Mouse (Mus musculus) limb, embryonic 13.5 days (tissue): ENCODE measurements around the gene Tspo. TPM values are rescaled to one million over a fixed set of nuclear protein-coding genes. Genes with fewer than 3 reads are reported as not detected.
A peak's percentile ranks its signal among the peaks of the same experiment; 100 is the strongest.

ENCODE experiments used
- ATAC-seq: fragments of 200-750 bp; cut with Nextera tagmentation; 2 replicates; pipeline ENCODE4 v1.8.0; 2017; ENCODE audit warnings: low read depth, moderate number of reproducible peaks, moderate TSS enrichment; ENCODE audit not compliant: low FRiP score
- H3K27ac ChIP-seq: fragments of 300-500 bp; sonication (generic); 2 replicates; pipeline ENCODE4 v1.5.1; 2015; ENCODE audit warnings: inconsistent platforms, mild to moderate bottlenecking, moderate library complexity
- H3K27me3 ChIP-seq: fragments of 300-500 bp; sonication (generic); 2 replicates; pipeline ENCODE4 v1.6.1; 2015; ENCODE audit warnings: mild to moderate bottlenecking, inconsistent platforms
- H3K36me3 ChIP-seq: fragments of 300-500 bp; sonication (generic); 2 replicates; pipeline ENCODE4 v1.6.1; 2015; ENCODE audit warnings: inconsistent platforms, mild to moderate bottlenecking, moderate library complexity
- H3K4me1 ChIP-seq: fragments of 300-500 bp; sonication (generic); 2 replicates; pipeline ENCODE4 v1.6.1; 2015; ENCODE audit warnings: inconsistent platforms
- H3K4me2 ChIP-seq: fragments of 300-500 bp; sonication (generic); replicated peaks from 2 replicates; pipeline ENCODE4 v1.6.1; 2015; ENCODE audit warnings: inconsistent platforms, mild to moderate bottlenecking, moderate library complexity
- H3K4me3 ChIP-seq: fragments of 300-500 bp; sonication (generic); 2 replicates; pipeline ENCODE4 v1.5.1; 2015; ENCODE audit warnings: moderate library complexity, mild to moderate bottlenecking, inconsistent platforms
- H3K9ac ChIP-seq: fragments of 300-500 bp; sonication (generic); 2 replicates; pipeline ENCODE4 v1.6.1; 2015; ENCODE audit warnings: mild to moderate bottlenecking, inconsistent platforms
- H3K9me3 ChIP-seq: fragments of 300-500 bp; sonication (generic); 2 replicates; pipeline ENCODE4 v1.6.1; 2016; ENCODE audit warnings: inconsistent platforms
- WGBS: fragments of 180-500 bp; shearing (Covaris S2); methylation state at CpG from one replicate; pipeline ENCODE4 v1.1.7; 2015; 5-methylcytosine and 5-hydroxymethylcytosine counted together
- polyA plus RNA-seq: library from polyadenylated mRNA; unstranded; fragments of >200 nt; fragmentation: Nextera tagmentation; extraction: Ambion mirVana; gene quantifications from 2 replicates; pipeline ENCODE4 v1.2.1, GENCODE M21; 2015

The Tspo gene
- polyA plus RNA-seq, 1 experiment from 2014 or later, result 41.9 TPM

DNA sequence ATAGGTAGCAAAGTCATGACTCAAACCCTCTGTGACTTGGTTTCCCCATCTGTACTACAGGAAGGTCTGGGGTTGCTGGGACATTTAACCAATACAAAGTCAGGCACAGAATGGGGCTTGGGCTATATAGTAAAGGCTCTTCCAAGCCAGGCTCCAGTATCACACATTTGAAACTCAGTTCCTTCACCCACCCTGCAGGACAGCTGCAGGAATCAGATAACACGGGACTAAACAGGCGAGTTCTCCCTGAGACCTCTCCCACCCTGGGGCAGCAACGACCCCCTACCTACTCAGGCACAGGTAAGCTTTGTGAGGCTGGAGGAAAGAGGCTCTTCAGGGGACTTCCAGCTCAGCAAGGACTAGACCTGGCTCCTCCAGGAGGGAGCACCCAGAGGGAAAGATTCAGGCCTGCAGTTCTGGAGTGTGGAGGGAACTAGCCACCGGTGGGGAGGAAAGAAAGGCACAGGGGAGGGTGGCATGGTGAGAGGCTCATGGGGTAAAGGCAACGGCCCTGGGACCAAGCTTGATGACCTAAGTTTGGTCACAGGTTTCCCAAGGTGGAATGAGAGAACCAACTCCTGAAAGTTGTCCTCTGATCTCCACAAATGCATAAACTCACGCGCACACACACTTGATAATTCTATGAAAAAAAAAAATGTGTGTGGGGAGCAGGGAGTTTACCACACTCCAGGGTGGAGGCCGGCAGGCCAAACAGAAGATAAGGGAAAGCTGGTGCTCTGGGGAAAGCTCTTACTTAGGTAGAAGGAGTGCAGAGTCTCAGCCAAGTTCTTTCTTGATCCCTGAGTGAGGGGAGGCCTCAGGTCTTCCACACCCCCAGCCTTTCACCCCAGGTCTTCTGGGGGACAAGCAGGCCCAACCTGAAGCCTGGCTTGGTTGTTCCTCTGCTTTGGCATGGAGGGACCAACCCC, 29.1 kb downstream of the Tspo start:
- 67% methylated on average over 8 of the region's 8 CpGs for WGBS
- Histone ChIP-seq H3K36me3 (peaks cover 28% of the 10 kb centered on the region), H3K9ac (0 out of 2 replicates have a peak overlapping the region, but pooled peaks have one; percentile 87), H3K4me3 (no peak overlapping the region), H3K4me2 (peak overlapping the region; percentile 91), H3K4me1 (peaks cover 21% of the 10 kb centered on the region), H3K27ac (no peak overlapping the region), H3K27me3 (no peaks in the 10 kb centered on the region), H3K9me3 (no peaks in the 10 kb centered on the region)
- ATAC-seq, result no peak

DNA sequence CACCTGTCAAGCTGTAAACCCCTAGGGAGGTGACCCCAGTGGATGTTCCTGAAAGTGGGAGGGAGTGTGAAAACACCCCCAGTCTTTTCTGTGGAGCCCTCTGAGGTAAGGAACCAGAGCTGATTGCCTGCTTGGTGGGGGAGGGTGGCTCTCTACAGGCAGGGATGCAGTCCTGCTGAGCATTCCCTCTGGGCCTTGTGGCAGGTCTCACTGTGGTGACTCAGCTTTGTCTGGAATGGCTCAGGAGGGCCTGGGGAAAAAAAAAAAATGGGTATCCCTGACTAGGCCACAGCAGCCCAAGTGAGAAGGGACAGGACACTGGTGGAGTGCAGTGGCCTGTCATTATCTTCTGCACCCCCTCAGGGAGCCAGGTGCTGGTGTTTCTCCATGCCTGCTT, 29.8 kb downstream of the Tspo start:
- H3K27ac ChIP-seq, result no peak overlapping the region
- H3K4me2 ChIP-seq, result peak overlapping the region; percentile 91
- peaks cover 22% of the 10 kb centered on the region for H3K36me3 ChIP-seq
- H3K4me3 ChIP-seq, result peak overlapping the region; percentile 82
- peaks cover 21% of the 10 kb centered on the region for H3K4me1 ChIP-seq
- peak overlapping the region; percentile 87 for H3K9ac ChIP-seq
- no peak for ATAC-seq
- no peaks in the 10 kb centered on the region for H3K27me3 ChIP-seq
- no peaks in the 10 kb centered on the region for H3K9me3 ChIP-seq

DNA sequence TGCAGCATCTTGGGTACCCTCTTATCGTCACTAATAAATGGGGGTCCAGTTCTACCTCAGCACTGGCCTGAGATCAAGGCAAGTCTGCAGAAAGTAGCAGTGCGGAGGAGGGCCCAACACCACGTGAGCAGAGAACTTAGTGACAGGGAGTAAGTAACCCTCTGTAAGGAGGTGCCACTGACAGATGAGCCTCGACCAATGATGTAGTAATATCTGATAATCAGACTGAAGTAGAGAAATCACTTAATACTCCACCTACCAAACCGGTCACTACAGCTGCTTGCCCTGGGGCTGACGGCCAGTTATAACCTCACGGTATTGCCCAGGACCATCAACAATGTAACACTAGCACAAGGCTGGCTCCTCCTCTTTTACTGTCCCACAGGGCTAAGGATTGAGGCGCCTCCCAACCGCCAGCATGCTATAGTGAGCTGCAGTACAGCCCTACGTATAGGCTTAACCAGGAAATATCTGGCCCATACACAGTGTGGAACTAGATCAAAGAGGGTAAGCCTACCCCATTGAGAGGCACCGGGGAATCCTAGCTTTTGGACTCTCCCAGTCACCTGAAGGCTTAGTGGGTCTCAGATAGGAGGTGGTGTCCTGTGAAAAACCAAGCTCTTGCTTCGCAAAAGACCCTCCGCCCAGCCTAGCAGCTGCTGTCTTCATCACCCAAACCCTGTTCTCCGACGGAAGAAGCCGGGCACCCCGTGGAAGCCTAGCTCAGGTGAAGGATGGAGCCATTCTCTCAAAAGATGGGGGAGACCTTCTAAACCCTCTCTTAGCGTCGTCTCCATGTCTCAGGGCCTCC, 30.5 kb downstream of the Tspo start:
- WGBS, result 7% methylated on average over 19 of the region's 19 CpGs
- Histone ChIP-seq H3K27ac (no peak overlapping the region; the same call in 1 of the 2 replicates), H3K4me2 (peak overlapping the region; percentile 91), H3K4me1 (peaks cover 21% of the 10 kb centered on the region), H3K9ac (peak overlapping the region; percentile 87), H3K4me3 (peak overlapping the region; percentile 82), H3K36me3 (peaks cover 15% of the 10 kb centered on the region), H3K9me3 (no peaks in the 10 kb centered on the region), H3K27me3 (no peaks in the 10 kb centered on the region)
- ATAC-seq, result peak; percentile 30; the same call in 1 of the 2 replicates

DNA sequence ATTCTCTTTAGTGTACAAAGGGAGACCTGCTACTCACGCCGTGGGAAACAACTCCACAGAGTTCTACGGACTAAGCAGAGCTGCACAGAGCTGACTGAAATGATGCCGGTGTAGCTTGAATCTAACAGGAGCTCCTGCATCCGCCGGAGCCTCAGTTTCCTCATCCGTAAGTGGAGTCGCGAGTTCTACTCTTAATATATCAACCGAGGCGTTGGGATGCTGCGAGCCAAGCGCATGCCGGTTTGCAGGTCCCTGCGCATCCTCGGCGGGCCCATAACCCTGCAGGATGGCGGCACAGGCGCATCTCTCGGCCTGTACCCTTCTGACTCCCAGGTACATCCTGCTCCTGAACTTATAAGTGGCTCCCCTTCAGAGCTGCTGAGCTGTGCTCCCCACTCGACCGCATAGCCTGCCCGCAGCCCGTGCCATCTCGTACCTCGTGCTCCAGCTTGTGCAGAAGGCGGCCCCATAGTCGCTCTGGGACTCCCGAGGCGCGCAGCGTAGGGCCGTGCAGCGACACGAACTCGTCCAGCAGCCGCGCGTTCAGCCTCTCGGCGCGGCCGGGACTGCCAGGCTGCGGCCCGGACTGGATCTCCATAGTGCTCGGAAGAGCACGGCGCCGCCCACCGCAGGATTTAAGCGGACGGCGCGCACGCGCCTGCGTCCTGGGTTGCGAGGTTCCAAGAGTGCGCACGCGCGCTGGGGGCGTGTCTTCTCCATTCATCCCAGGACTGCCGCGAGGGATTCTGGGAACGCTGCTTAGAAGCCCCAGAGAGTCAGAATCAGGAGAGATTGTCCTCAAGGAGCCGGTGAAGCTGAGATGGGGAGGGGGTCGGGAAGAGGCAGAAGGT, 31.3 kb downstream of the Tspo start, which contains the start of gene Ttll12:
TSS of gene Ttll12 (minus strand) at position 645 of the 851 bp plus-strand sequence.
- peak; percentile 94 for ATAC-seq
- no peaks in the 10 kb centered on the region for H3K9me3 ChIP-seq
- H3K9ac ChIP-seq, result peak within 1 kb of the TSS; percentile 87
- no peaks in the 10 kb centered on the region for H3K27me3 ChIP-seq
- H3K27ac ChIP-seq, result peak within 1 kb of the TSS; percentile 55; the same call in 1 of the 2 replicates
- WGBS, result under 1% methylated on average over 68 of the region's 68 CpGs
- H3K4me2 ChIP-seq, result peak within 1 kb of the TSS; percentile 91
- peaks cover 21% of the 10 kb centered on the region for H3K4me1 ChIP-seq
- H3K36me3 ChIP-seq, result peaks cover 11% of the 10 kb centered on the region
- H3K4me3 ChIP-seq, result peak within 1 kb of the TSS; percentile 82

DNA sequence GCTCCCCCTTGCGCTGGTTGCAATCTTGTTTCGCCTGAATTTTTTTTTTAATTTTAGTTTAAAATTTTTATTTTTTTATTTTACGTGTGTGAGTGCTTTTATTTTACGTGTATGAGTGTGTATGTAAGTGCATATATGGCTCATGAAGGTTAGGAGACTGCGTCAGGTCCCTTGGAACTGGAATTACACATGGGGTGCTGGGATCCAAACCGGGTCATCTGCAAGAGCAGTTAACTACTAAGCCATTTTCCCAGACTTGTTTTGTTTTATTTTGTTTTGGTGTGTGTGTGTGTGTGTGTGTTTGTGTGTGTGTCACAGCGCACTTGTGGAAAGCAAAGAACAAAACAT, 31.9 kb downstream of the Tspo start:
- Histone ChIP-seq H3K4me1 (peaks cover 21% of the 10 kb centered on the region), H3K27me3 (no peaks in the 10 kb centered on the region), H3K9me3 (no peaks in the 10 kb centered on the region), H3K4me2 (peak overlapping the region; percentile 91), H3K36me3 (peaks cover 7% of the 10 kb centered on the region), H3K4me3 (peak overlapping the region; percentile 82), H3K27ac (0 out of 2 replicates have a peak overlapping the region, but pooled peaks have one; percentile 16), H3K9ac (peak overlapping the region; percentile 87)
- 38% methylated on average over 7 of the region's 7 CpGs for WGBS
- ATAC-seq, result no peak

DNA sequence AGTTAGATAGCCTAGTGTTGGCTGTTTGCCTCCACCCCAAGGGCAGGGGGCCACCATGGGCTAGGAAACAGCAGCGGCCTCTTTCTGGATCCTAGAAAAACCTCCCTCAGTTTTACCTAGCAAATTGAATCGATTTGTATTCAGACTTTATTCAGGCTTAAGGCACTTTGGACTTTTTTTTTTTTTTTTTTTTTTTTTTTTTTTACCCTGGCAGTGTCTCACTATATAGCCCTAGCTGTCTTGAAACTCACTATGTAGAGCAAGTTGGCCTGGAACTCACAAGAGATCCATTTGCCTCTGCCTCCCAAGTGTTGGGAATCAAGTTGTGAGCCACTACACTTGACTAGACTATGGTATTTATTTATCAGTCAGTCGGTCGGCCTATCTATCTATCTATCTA, 33.4 kb downstream of the Tspo start:
- 87% methylated on average over 4 of the region's 4 CpGs for WGBS
- H3K4me2 ChIP-seq, result no peak overlapping the region
- no peak overlapping the region for H3K9ac ChIP-seq
- no peaks in the 10 kb centered on the region for H3K9me3 ChIP-seq
- no peak overlapping the region for H3K27ac ChIP-seq
- H3K36me3 ChIP-seq, result no peaks in the 10 kb centered on the region
- H3K27me3 ChIP-seq, result no peaks in the 10 kb centered on the region
- H3K4me3 ChIP-seq, result no peak overlapping the region
- H3K4me1 ChIP-seq, result peaks cover 21% of the 10 kb centered on the region
- ATAC-seq, result no peak

DNA sequence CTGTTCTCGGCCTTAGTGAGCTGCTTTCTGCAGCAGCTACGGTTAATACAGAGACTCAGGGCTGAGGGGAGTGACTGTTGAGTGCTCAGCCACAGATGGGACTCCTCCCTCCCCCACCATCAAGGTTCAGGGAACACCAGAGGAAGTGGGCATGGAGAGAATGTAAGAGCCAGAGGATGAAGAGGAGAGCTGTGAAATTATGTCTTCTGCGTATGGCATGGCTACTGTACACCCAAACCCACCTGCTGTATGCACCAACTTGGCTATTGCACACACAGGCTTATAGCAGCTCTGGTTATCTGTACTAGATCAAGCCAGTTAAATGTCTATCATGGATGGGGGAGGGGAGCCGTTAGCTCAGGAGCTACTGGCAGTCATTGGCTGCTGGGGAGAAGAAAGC, 37.8 kb downstream of the Tspo start:
- H3K27ac ChIP-seq, result no peak overlapping the region
- no peak overlapping the region for H3K4me3 ChIP-seq
- no peaks in the 10 kb centered on the region for H3K27me3 ChIP-seq
- no peaks in the 10 kb centered on the region for H3K9me3 ChIP-seq
- no peak overlapping the region for H3K9ac ChIP-seq
- H3K36me3 ChIP-seq, result no peaks in the 10 kb centered on the region
- no peak for ATAC-seq
- WGBS, result 63% methylated on average over 4 of the region's 4 CpGs
- no peaks in the 10 kb centered on the region; the same call in 1 of the 2 replicates for H3K4me1 ChIP-seq
- H3K4me2 ChIP-seq, result no peak overlapping the region

DNA sequence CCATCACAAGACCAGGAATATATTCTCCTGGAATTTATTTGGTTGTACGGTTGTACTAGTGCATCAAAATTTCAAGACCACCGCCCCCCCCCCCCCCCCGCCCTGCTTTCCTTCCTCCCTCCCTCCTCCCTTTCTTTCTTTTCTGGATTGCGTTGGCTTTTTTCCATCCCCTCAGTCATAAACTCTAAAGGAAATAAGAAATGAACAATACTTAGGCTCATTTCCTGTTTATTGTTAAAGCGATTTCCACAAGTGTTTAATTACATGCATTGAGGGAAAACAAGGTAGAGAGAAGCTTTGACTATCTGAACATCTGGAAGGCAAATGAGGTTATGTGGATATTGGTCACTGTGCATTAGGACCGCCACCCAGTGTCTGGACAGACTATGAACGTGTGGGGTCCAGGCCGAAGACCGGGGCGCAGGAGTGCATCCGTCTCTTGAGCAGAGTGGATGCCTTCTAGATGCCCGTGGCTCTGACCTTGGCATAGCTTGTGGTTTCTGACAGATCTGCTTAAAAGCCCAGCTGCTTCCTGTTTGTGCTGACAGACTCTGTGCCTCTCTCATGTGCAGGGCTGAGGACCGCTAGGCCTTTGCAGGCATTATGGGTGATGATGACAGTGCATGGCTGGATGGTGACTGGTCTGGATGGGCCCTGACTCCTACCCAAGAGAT, 39.1 kb downstream of the Tspo start:
- 0 out of 2 replicates have a peak overlapping the region, but pooled peaks have one; percentile 3 for H3K27ac ChIP-seq
- no peak for ATAC-seq
- H3K4me3 ChIP-seq, result no peak overlapping the region
- H3K27me3 ChIP-seq, result no peaks in the 10 kb centered on the region
- H3K4me2 ChIP-seq, result no peak overlapping the region
- H3K9ac ChIP-seq, result no peak overlapping the region
- H3K36me3 ChIP-seq, result no peaks in the 10 kb centered on the region
- WGBS, result 66% methylated on average over 13 of the region's 13 CpGs
- no peaks in the 10 kb centered on the region; the same call in 1 of the 2 replicates for H3K4me1 ChIP-seq
- no peaks in the 10 kb centered on the region for H3K9me3 ChIP-seq

DNA sequence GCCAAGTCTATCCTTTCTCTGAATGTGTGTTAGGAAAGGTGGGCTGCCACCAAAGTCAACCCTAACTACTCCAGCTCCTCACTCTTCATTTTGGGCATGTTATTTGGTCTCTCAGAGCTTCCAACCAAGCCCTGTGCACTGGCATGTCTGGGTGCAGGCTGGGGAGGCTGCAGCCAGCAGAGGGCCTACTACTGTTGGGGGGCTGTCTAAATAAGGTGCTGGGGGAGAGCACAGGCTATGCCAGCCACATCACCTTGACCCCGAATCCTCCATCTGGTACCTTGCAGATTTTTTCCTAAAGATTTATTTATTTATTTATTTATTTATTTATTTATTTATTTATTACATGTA, 39.6 kb downstream of the Tspo start:
- no peak for ATAC-seq
- WGBS, result 96% methylated on average over 1 of the region's 1 CpGs
- Histone ChIP-seq H3K9me3 (no peaks in the 10 kb centered on the region), H3K4me2 (no peak overlapping the region), H3K4me3 (no peak overlapping the region), H3K36me3 (no peaks in the 10 kb centered on the region), H3K9ac (no peak overlapping the region), H3K27me3 (no peaks in the 10 kb centered on the region), H3K27ac (no peak overlapping the region), H3K4me1 (no peaks in the 10 kb centered on the region; the same call in 1 of the 2 replicates)

DNA sequence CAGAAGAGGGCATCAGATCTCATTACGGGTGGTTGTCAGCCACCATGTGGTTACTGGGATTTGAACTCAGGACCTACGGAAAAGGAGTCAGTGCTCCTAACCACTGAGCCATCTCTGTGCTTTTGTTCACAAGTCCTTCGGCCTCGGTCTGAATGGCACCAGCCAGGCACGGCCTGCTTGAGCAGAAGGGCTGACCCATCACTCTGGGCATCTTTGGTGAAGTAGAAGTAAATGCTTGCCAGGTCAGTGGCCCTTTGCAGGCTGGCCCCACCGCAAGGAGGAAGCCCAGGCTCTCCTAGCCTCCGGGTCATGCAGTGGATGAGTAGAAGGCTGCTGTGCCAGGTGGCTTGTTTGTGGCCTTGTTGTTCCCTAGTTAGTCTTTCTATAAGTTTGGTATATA, 40.0 kb downstream of the Tspo start:
- no peak overlapping the region for H3K27ac ChIP-seq
- no peaks in the 10 kb centered on the region; the same call in 1 of the 2 replicates for H3K4me1 ChIP-seq
- no peak overlapping the region for H3K4me2 ChIP-seq
- WGBS, result 98% methylated on average over 7 of the region's 7 CpGs
- H3K9ac ChIP-seq, result no peak overlapping the region
- H3K9me3 ChIP-seq, result no peaks in the 10 kb centered on the region
- no peaks in the 10 kb centered on the region for H3K27me3 ChIP-seq
- no peak overlapping the region for H3K4me3 ChIP-seq
- H3K36me3 ChIP-seq, result no peaks in the 10 kb centered on the region
- ATAC-seq, result no peak

DNA sequence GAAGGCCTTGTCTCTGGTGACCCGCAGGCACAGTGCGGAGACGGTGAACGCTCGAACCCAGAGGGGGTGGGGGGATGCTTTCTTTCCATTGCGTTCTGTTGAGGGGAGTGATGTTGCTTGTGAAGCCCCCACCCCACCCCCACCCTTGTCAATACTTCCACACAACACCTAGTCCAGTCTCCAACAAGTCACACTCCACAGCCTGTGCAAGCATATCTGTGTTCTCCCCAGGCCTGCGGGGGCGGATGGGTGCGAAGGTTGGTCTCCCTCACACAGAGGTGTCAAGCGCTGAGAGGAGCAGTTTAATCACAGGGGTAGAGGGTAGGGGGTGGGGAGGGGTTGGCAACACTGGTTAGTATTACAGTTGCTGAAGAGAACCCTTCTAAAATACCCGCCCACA, 42.8 kb downstream of the Tspo start:
- 83% methylated on average over 11 of the region's 11 CpGs for WGBS
- no peak overlapping the region for H3K4me3 ChIP-seq
- H3K4me1 ChIP-seq, result no peaks in the 10 kb centered on the region; the same call in 1 of the 2 replicates
- H3K9ac ChIP-seq, result no peak overlapping the region
- H3K4me2 ChIP-seq, result no peak overlapping the region
- no peak for ATAC-seq
- no peaks in the 10 kb centered on the region for H3K9me3 ChIP-seq
- no peak overlapping the region for H3K27ac ChIP-seq
- H3K36me3 ChIP-seq, result no peaks in the 10 kb centered on the region
- no peaks in the 10 kb centered on the region for H3K27me3 ChIP-seq
